ENCODE assay signal across 8 mouse cellular contexts in the genomic region with DNA sequence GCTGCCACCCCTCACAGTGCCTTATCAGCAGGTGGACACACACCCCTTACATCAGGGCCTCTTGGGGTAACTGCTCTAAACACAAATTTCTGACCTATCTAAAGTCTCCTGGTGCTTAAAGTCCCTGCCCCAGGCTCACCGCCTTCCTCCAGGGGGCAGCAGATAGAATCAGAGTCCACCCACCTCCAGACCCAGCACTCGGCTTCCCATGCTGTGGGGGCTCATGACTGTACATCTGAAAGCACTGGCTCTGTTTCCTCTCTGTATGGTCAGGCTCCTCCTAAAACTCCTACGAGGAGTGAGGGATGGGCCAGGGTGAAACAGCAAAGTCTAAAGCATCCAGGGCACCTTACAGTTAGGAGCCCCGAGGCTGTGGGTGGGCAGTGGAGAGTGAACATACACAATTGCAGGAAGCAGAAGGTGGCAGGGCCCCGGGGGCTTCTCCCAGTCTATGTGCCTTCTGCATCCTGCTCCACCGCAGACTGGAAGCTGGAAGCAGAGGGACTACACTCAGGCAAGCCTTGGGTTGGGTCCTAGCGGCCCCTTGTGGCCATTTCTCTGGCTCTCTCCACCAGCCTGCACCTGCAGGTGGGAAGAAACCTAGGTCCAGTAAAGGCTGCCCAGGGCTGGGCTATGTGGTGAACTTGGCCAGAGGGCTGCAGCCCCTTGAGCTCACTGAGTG. TPM values are rescaled to one million over a fixed set of nuclear protein-coding genes. Genes with fewer than 3 reads are reported as not detected.
DNase-seq lines count a peak whose midpoint lies in the region; ATAC-seq lines count a peak whose summit lies in the region.

No protein-coding gene starts in this region.

- no peak overlapping the region for H3K27ac ChIP-seq in embryonic facial prominence, embryonic 12.5 days
- H3K27ac ChIP-seq in heart, embryonic 10.5 days = no peak overlapping the region
- no peak overlapping the region for H3K27ac ChIP-seq in limb, embryonic 13.5 days
- H3K27ac ChIP-seq in midbrain, embryonic 14.5 days (replicated peaks; ENCODE audit: low read depth, low read length) = no peak overlapping the region

- H3K27me3 ChIP-seq in embryonic facial prominence, embryonic 12.5 days = peaks cover 14% of the 10 kb centered on the region; the same call in 1 of the 2 replicates
- peaks cover 40% of the 10 kb centered on the region for H3K27me3 ChIP-seq in heart, embryonic 10.5 days (ENCODE audit: insufficient read depth, poor library complexity, severe bottlenecking)
- H3K27me3 ChIP-seq in limb, embryonic 13.5 days = peaks cover 27% of the 10 kb centered on the region
- H3K27me3 ChIP-seq in midbrain, embryonic 14.5 days (ENCODE audit: control insufficient read depth, insufficient read depth, low read length) = no peaks in the 10 kb centered on the region

- no peaks in the 10 kb centered on the region for H3K9me3 ChIP-seq in embryonic facial prominence, embryonic 12.5 days
- H3K9me3 ChIP-seq in heart, embryonic 10.5 days = no peaks in the 10 kb centered on the region
- no peaks in the 10 kb centered on the region for H3K9me3 ChIP-seq in limb, embryonic 13.5 days
- no peaks in the 10 kb centered on the region for H3K9me3 ChIP-seq in midbrain, embryonic 14.5 days (ENCODE audit: control insufficient read depth, low read length)

- 7% methylated on average over 7 of the region's 7 CpGs for WGBS in embryonic facial prominence, embryonic 12.5 days
- WGBS in heart, embryonic 10.5 days = 13% methylated on average over 7 of the region's 7 CpGs
- 11% methylated on average over 7 of the region's 7 CpGs for WGBS in limb, embryonic 13.5 days
- 13% methylated on average over 7 of the region's 7 CpGs for WGBS in midbrain, embryonic 14.5 days

- no peaks in the 10 kb centered on the region for H3K36me3 ChIP-seq in embryonic facial prominence, embryonic 12.5 days
- H3K36me3 ChIP-seq in heart, embryonic 10.5 days = no peaks in the 10 kb centered on the region
- H3K36me3 ChIP-seq in limb, embryonic 13.5 days = no peaks in the 10 kb centered on the region
- H3K36me3 ChIP-seq in midbrain, embryonic 14.5 days (ENCODE audit: control insufficient read depth, insufficient read depth, low read length) = no peaks in the 10 kb centered on the region

- ATAC-seq in embryonic facial prominence, embryonic 12.5 days (ENCODE audit: insufficient number of reproducible peaks, insufficient read depth, low FRiP score, low TSS enrichment) = peak; percentile 82
- ATAC-seq in limb, embryonic 13.5 days (ENCODE audit: low FRiP score, low read depth) = peak; percentile 80
- peak; percentile 83 for ATAC-seq in midbrain, embryonic 14.5 days (ENCODE audit: low FRiP score, low TSS enrichment)

- H3K4me1 ChIP-seq in embryonic facial prominence, embryonic 12.5 days = peaks cover 24% of the 10 kb centered on the region
- H3K4me1 ChIP-seq in heart, embryonic 10.5 days = peaks cover 37% of the 10 kb centered on the region
- peaks cover 45% of the 10 kb centered on the region for H3K4me1 ChIP-seq in limb, embryonic 13.5 days
- peaks cover 11% of the 10 kb centered on the region; the same call in 1 of the 2 replicates for H3K4me1 ChIP-seq in midbrain, embryonic 14.5 days (ENCODE audit: control insufficient read depth, insufficient read depth, low read length)

- no peak overlapping the region for H3K4me3 ChIP-seq in embryonic facial prominence, embryonic 12.5 days
- 0 out of 2 replicates have a peak overlapping the region, but pooled peaks have one; percentile 3 for H3K4me3 ChIP-seq in heart, embryonic 10.5 days
- no peak overlapping the region for H3K4me3 ChIP-seq in limb, embryonic 13.5 days
- H3K4me3 ChIP-seq in midbrain, embryonic 14.5 days (replicated peaks; ENCODE audit: low read depth, low read length) = no peak overlapping the region

- DNase-seq in 3T3-L1 (ENCODE audit: low read depth, low spot score) = peak; percentile 88
- peak; percentile 81 to 84 for DNase-seq in adrenal gland, postnatal 36 days
- peak; percentile 91 for DNase-seq in heart, embryonic 10.5 days (ENCODE audit: low spot score)
- DNase-seq in kidney, adult 9 months = peak; percentile 80
- peak; percentile 94 for DNase-seq in midbrain, embryonic 14.5 days
- peak; percentile 45 to 65 for DNase-seq in spleen, postnatal 10 days (ENCODE audit: low spot score in 2 of 2)

- no peak overlapping the region for H3K4me2 ChIP-seq in embryonic facial prominence, embryonic 12.5 days (replicated peaks)
- peak overlapping the region; percentile 41; the same call in 1 of the 2 replicates for H3K4me2 ChIP-seq in limb, embryonic 13.5 days (replicated peaks)
- H3K4me2 ChIP-seq in midbrain, embryonic 14.5 days (ENCODE audit: low read length) = no peak overlapping the region

- H3K9ac ChIP-seq in embryonic facial prominence, embryonic 12.5 days = no peak overlapping the region
- H3K9ac ChIP-seq in limb, embryonic 13.5 days = no peak overlapping the region
- no peak overlapping the region for H3K9ac ChIP-seq in midbrain, embryonic 14.5 days (replicated peaks; ENCODE audit: low read length)

RNA-seq across cellular contexts. Expression of a gene that starts 31.3 kb away (rescaled TPM):
- not detected for total RNA-seq in adrenal gland, postnatal 36 days (2021)
- 2.1 and 2.6 TPM in 2 replicates for polyA plus RNA-seq in embryonic facial prominence, embryonic 12.5 days (2016; fragmentation: Nextera tagmentation; extraction: Ambion mirVana)
- 0.14 and 0.25 TPM in 2 replicates for polyA plus RNA-seq in heart, embryonic 10.5 days (2016; fragmentation: Nextera tagmentation; extraction: Ambion mirVana)
- polyA plus RNA-seq in limb, embryonic 13.5 days (2015; fragmentation: Nextera tagmentation; extraction: Ambion mirVana) = 0.14 and 0.32 TPM in 2 replicates
- 35.7 and 55.3 TPM in 2 replicates for polyA plus RNA-seq in midbrain, embryonic 14.5 days (2014; fragmentation: Nextera tagmentation; extraction: Ambion mirVana)

Comparison
In these comparisons a context has a peak if more than half of its experiments do, and no peak if none do; other contexts are left out.
1. RNA of a gene that starts 31.3 kb away (polyA plus RNA-seq): 35.7 to 55.3 TPM in midbrain, embryonic 14.5 days; 2.1 to 2.6 TPM in embryonic facial prominence, embryonic 12.5 days, 0.14 to 0.32 TPM in limb, embryonic 13.5 days and 0.14 to 0.25 TPM in heart, embryonic 10.5 days; every median in the first group is over 10 times any median in the second.
2. Peak in every context shown above with its lines, with median percentiles within 50 percentile points of each other: DNase-seq and ATAC-seq.